Mouse (Mus musculus): ENCODE results near the gene Fthl17d. TPM values are rescaled to one million over a fixed set of nuclear protein-coding genes. Genes with fewer than 3 reads are reported as not detected.
A peak's percentile ranks its signal among the peaks of the same experiment; 100 is the strongest.
"Not testable (repeated sequence)": the region's sequence is repeated elsewhere in the genome, so short reads cannot be mapped to it uniquely, and the experiment has no call there.

The Fthl17d gene
- not detected in 2 replicates for polyA plus RNA-seq (2014; fragmentation: Nextera tagmentation; extraction: Ambion mirVana)

DNA sequence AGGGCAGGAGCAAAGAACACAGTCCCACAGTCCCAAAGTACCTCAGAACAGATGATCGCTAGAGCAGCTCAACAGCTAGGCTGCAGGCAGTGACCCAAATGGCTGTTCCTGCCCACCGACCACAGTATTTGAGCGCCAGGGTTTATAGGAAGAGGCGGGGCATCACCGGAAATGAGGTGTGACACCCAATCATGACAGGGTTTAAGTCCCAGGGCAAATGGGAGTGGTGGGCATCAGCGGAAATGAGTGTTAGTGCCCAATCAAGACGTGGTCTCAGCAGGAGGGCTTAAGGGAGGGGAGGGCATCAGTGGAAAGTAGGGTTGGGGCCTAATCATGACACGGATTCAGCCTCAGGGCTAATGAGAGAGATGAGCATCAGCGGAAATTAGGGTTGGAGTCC lies at the start of gene Fthl17d:
Fthl17d (minus strand) TSS at position 101 of the 400 bp plus-strand sequence.
- ATAC-seq (ENCODE audit: low FRiP score); H3K4me2 ChIP-seq (replicated peaks); DNase-seq (ENCODE audit: low spot score): not testable (repeated sequence)

DNA sequence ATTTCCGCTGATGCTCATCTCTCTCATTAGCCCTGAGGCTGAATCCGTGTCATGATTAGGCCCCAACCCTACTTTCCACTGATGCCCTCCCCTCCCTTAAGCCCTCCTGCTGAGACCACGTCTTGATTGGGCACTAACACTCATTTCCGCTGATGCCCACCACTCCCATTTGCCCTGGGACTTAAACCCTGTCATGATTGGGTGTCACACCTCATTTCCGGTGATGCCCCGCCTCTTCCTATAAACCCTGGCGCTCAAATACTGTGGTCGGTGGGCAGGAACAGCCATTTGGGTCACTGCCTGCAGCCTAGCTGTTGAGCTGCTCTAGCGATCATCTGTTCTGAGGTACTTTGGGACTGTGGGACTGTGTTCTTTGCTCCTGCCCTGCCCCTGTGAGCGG lies 46.6 kb upstream of the Fthl17d start, which contains the start of gene Fthl17e:
Fthl17e (plus strand) TSS at position 301 of the 400 bp plus-strand sequence.
- 100% methylated on average over 1 of the region's 10 CpGs for WGBS
- not testable (repeated sequence) for H3K4me2 ChIP-seq (replicated peaks); H3K27ac ChIP-seq; H3K36me3 ChIP-seq (replicated peaks; ENCODE audit: control insufficient read depth, insufficient read depth); H3K4me1 ChIP-seq (replicated peaks; ENCODE audit: control insufficient read depth, insufficient read depth, low read length); H3K9me3 ChIP-seq (ENCODE audit: control insufficient read depth, low read length); ATAC-seq (ENCODE audit: low FRiP score); DNase-seq (ENCODE audit: low spot score); H3K4me3 ChIP-seq (replicated peaks; ENCODE audit: low read length); H3K27me3 ChIP-seq (ENCODE audit: control insufficient read depth, insufficient read depth, low read length); H3K9ac ChIP-seq

More for the DNA sequence above, at the start of gene Fthl17d:
- not testable (repeated sequence) for H3K9ac ChIP-seq; H3K27me3 ChIP-seq (ENCODE audit: control insufficient read depth, insufficient read depth, low read length); H3K36me3 ChIP-seq (replicated peaks; ENCODE audit: control insufficient read depth, insufficient read depth); H3K4me3 ChIP-seq (replicated peaks; ENCODE audit: low read length); H3K4me1 ChIP-seq (replicated peaks; ENCODE audit: control insufficient read depth, insufficient read depth, low read length); H3K9me3 ChIP-seq (ENCODE audit: control insufficient read depth, low read length); H3K27ac ChIP-seq
- no CpG with 5 or more reads among the region's 9 CpGs for WGBS

DNA sequence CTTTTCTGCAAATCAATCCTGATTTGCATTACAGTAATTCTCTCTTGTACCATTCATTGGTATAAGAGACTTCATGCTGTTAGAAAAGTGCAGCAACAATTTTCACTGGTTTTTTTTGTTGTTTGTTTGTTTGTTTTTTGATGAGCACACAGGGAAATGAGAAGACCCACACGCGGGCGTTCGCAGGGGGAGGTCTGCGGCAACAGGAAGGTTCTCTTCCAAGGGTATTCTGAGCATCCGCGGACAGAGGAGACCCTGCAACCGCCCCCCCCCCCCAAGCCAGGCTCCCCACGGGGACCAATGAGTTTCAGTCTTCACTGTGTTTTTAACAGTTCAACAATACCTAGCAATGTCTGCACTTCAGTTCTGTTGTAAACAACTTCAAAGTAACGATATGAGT lies 32.9 kb upstream of the Fthl17d start:
- H3K4me2 ChIP-seq (replicated peaks) = no peak overlapping the region
- H3K36me3 ChIP-seq (replicated peaks; ENCODE audit: control insufficient read depth, insufficient read depth) = no peaks in the 10 kb centered on the region
- no peak overlapping the region for H3K9ac ChIP-seq
- H3K27ac ChIP-seq = no peak overlapping the region
- H3K4me1 ChIP-seq (replicated peaks; ENCODE audit: control insufficient read depth, insufficient read depth, low read length) = no peaks in the 10 kb centered on the region
- no peak overlapping the region for H3K4me3 ChIP-seq (replicated peaks; ENCODE audit: low read length)
- no peaks in the 10 kb centered on the region for H3K27me3 ChIP-seq (ENCODE audit: control insufficient read depth, insufficient read depth, low read length)
- DNase-seq (ENCODE audit: low spot score) (no peak), ATAC-seq (ENCODE audit: low FRiP score) (no peak)
- H3K9me3 ChIP-seq (ENCODE audit: control insufficient read depth, low read length) = no peaks in the 10 kb centered on the region
- WGBS = 62% methylated on average over 10 of the region's 10 CpGs

DNA sequence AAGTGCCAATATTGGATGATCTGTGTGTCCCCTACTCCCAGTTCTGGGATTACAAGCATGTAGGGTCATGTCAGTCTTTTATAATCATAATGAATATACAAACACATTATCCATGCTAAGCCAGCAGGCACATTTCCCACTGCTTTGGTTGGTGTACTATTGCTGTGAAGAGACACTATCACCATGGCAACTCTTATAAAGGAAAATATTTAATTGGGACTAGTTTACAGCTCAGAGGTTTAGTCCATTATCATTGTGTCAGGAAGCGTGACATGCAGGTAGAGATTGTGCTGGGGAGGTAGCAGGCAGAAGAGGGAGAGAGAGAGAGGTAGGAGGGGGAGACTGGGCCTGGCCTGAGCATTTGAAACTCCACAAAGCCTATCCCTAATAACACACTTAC lies 29.5 kb upstream of the Fthl17d start:
- Histone ChIP-seq H3K27me3 (ENCODE audit: control insufficient read depth, insufficient read depth, low read length) (no peaks in the 10 kb centered on the region), H3K9me3 (ENCODE audit: control insufficient read depth, low read length) (no peaks in the 10 kb centered on the region), H3K4me1 (replicated peaks; ENCODE audit: control insufficient read depth, insufficient read depth, low read length) (no peaks in the 10 kb centered on the region), H3K4me3 (replicated peaks; ENCODE audit: low read length) (no peak overlapping the region), H3K27ac (no peak overlapping the region), H3K36me3 (replicated peaks; ENCODE audit: control insufficient read depth, insufficient read depth) (no peaks in the 10 kb centered on the region), H3K9ac (no peak overlapping the region), H3K4me2 (replicated peaks) (no peak overlapping the region)
- ATAC-seq (ENCODE audit: low FRiP score) = 0 out of 2 replicates have a peak, but pooled peaks have one; percentile 27
- no peak for DNase-seq (ENCODE audit: low spot score)
- 36% methylated on average over 1 of the region's 1 CpGs for WGBS

- no CpG with 5 or more reads among the region's 11 CpGs for WGBS
- not testable (repeated sequence) for H3K27me3 ChIP-seq (ENCODE audit: control insufficient read depth, insufficient read depth, low read length); H3K9me3 ChIP-seq (ENCODE audit: control insufficient read depth, low read length); H3K4me1 ChIP-seq (replicated peaks; ENCODE audit: control insufficient read depth, insufficient read depth, low read length); H3K27ac ChIP-seq; H3K36me3 ChIP-seq (replicated peaks; ENCODE audit: control insufficient read depth, insufficient read depth); H3K4me2 ChIP-seq (replicated peaks); H3K9ac ChIP-seq; ATAC-seq (ENCODE audit: low FRiP score); H3K4me3 ChIP-seq (replicated peaks; ENCODE audit: low read length); DNase-seq (ENCODE audit: low spot score)
Observed at GRCm38 (mm10) chrX:8976459-8976858, 10.1 kb downstream of the Fthl17d start, which contains the start of gene Fthl17c. Gene Fthl17c (minus strand): TSS chrX:8976559.

DNA sequence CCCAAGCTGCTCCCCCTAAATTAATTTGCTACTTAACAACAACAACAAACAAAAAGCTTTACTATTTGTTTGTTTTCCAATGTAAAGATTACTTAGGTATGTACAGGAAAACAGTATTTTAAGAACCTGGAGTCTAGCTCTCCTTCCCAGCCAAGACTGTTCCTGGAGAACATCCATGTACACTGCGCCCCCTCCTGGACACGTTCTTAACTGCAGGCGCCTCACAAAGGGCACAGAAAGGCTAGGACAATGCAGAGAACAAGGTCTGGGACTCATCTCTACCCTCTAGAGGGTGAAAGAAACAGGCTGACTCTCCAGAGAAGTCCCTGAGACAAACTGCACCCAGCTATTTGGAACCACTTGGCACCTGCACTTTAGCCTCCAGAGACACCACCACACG lies 21.9 kb downstream of the Fthl17d start:
- H3K27me3 ChIP-seq (ENCODE audit: control insufficient read depth, insufficient read depth, low read length); H3K36me3 ChIP-seq (replicated peaks; ENCODE audit: control insufficient read depth, insufficient read depth); DNase-seq (ENCODE audit: low spot score); ATAC-seq (ENCODE audit: low FRiP score); H3K9ac ChIP-seq; H3K4me3 ChIP-seq (replicated peaks; ENCODE audit: low read length); H3K27ac ChIP-seq; H3K9me3 ChIP-seq (ENCODE audit: control insufficient read depth, low read length); H3K4me2 ChIP-seq (replicated peaks); H3K4me1 ChIP-seq (replicated peaks; ENCODE audit: control insufficient read depth, insufficient read depth, low read length): not testable (repeated sequence)
- 60% methylated on average over 4 of the region's 4 CpGs for WGBS

- DNase-seq (ENCODE audit: low spot score); H3K36me3 ChIP-seq (replicated peaks; ENCODE audit: control insufficient read depth, insufficient read depth); H3K4me3 ChIP-seq (replicated peaks; ENCODE audit: low read length); H3K27me3 ChIP-seq (ENCODE audit: control insufficient read depth, insufficient read depth, low read length); H3K4me1 ChIP-seq (replicated peaks; ENCODE audit: control insufficient read depth, insufficient read depth, low read length); H3K27ac ChIP-seq; H3K4me2 ChIP-seq (replicated peaks); ATAC-seq (ENCODE audit: low FRiP score); H3K9me3 ChIP-seq (ENCODE audit: control insufficient read depth, low read length); H3K9ac ChIP-seq: not testable (repeated sequence)
- WGBS = 95% methylated on average over 4 of the region's 11 CpGs
Observed at GRCm38 (mm10) chrX:8962875-8963274, 23.7 kb downstream of the Fthl17d start, which contains the start of gene Fthl17b. Gene Fthl17b (minus strand): TSS chrX:8962975.

GRCm38 (mm10) chrX:8948130-8948805 lies 38.3 kb downstream of the Fthl17d start:
- H3K4me2 ChIP-seq (replicated peaks); H3K4me1 ChIP-seq (replicated peaks; ENCODE audit: control insufficient read depth, insufficient read depth, low read length); H3K27me3 ChIP-seq (ENCODE audit: control insufficient read depth, insufficient read depth, low read length); H3K9me3 ChIP-seq (ENCODE audit: control insufficient read depth, low read length); H3K36me3 ChIP-seq (replicated peaks; ENCODE audit: control insufficient read depth, insufficient read depth); H3K4me3 ChIP-seq (replicated peaks; ENCODE audit: low read length); H3K9ac ChIP-seq; H3K27ac ChIP-seq: not testable (repeated sequence)
- ATAC-seq (ENCODE audit: low FRiP score) (peak; percentile 88; the same call in 1 of the 2 replicates), DNase-seq (ENCODE audit: low spot score) (peak; percentile 90)
- WGBS = 16% methylated on average over 6 of the region's 7 CpGs

DNA sequence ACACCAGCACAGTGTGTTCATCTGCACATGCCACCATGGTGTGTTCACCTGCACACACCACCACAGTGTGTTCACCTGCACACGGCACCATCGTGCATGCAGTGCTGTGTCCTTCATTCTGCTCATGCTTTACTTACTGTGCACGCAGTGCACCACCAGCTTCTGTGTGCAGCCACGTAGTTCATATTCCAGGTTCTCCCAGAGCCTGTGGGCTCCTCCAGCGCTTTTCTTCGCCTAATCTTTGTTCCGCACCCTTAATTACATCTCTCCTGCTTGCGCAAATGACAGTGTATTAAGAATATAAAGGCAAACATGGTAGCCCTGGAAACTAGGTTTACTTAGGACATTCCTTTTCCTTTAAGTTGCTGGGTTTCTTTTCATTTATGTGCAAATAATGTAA lies 42.5 kb downstream of the Fthl17d start:
- Histone ChIP-seq H3K4me1 (replicated peaks; ENCODE audit: control insufficient read depth, insufficient read depth, low read length) (no peaks in the 10 kb centered on the region), H3K4me2 (replicated peaks) (no peak overlapping the region), H3K4me3 (replicated peaks; ENCODE audit: low read length) (no peak overlapping the region), H3K9me3 (ENCODE audit: control insufficient read depth, low read length) (no peaks in the 10 kb centered on the region), H3K27me3 (ENCODE audit: control insufficient read depth, insufficient read depth, low read length) (no peaks in the 10 kb centered on the region), H3K36me3 (replicated peaks; ENCODE audit: control insufficient read depth, insufficient read depth) (no peaks in the 10 kb centered on the region), H3K9ac (no peak overlapping the region), H3K27ac (no peak overlapping the region)
- no peak for DNase-seq (ENCODE audit: low spot score)
- no peak for ATAC-seq (ENCODE audit: low FRiP score)
- WGBS = 72% methylated on average over 8 of the region's 8 CpGs
